Mouse (Mus musculus): ENCODE measurements around the gene Fam208b.
"Not testable (repeated sequence)": the region's sequence is repeated elsewhere in the genome, so short reads cannot be mapped to it uniquely, and the experiment has no call there.

Gene Fam208b

GRCm38 (mm10) chr13:3563953-3564352, 47.0 kb downstream of the Fam208b start:
- no peak for DNase-seq (ENCODE audit: low read depth, low spot score)

- DNase-seq (ENCODE audit: low read depth, low spot score): no peak
Observed at GRCm38 (mm10) chr13:3563130-3563529, 47.8 kb downstream of the Fam208b start.

GRCm38 (mm10) chr13:3547856-3548255, 63.1 kb downstream of the Fam208b start:
- no peak for DNase-seq (ENCODE audit: low read depth, low spot score)

GRCm38 (mm10) chr13:3547410-3547809, 63.5 kb downstream of the Fam208b start:
- no peak for DNase-seq (ENCODE audit: low read depth, low spot score)

- no peak for DNase-seq (ENCODE audit: low read depth, low spot score)
Observed at GRCm38 (mm10) chr13:3544925-3545324, 66.0 kb downstream of the Fam208b start.

- no peak for DNase-seq (ENCODE audit: low read depth, low spot score)
Observed at GRCm38 (mm10) chr13:3544077-3544874, 66.6 kb downstream of the Fam208b start.

GRCm38 (mm10) chr13:3541159-3541782, 69.6 kb downstream of the Fam208b start:
- no peak for DNase-seq (ENCODE audit: low read depth, low spot score)

- DNase-seq (ENCODE audit: low read depth, low spot score): no peak
Observed at GRCm38 (mm10) chr13:3540166-3540565, 70.7 kb downstream of the Fam208b start.

GRCm38 (mm10) chr13:3538969-3539562, 71.8 kb downstream of the Fam208b start:
- DNase-seq (ENCODE audit: low read depth, low spot score): no peak

GRCm38 (mm10) chr13:3538223-3538968, 72.5 kb downstream of the Fam208b start:
- peak; percentile 41 for DNase-seq (ENCODE audit: low read depth, low spot score)

- DNase-seq (ENCODE audit: low read depth, low spot score): peak; percentile 96
Observed at GRCm38 (mm10) chr13:3537594-3538222, 73.2 kb downstream of the Fam208b start, which contains the start of gene Gdi2. Gene Gdi2 (plus strand): TSS chr13:3538063.

- no peak for DNase-seq (ENCODE audit: low read depth, low spot score)
Observed at GRCm38 (mm10) chr13:3534146-3534545, 76.8 kb downstream of the Fam208b start.

GRCm38 (mm10) chr13:3532451-3532850, 78.5 kb downstream of the Fam208b start:
- no peak for DNase-seq (ENCODE audit: low read depth, low spot score)

- no peak for DNase-seq (ENCODE audit: low read depth, low spot score)
Observed at GRCm38 (mm10) chr13:3531692-3532320, 79.1 kb downstream of the Fam208b start.

- not testable (repeated sequence) for DNase-seq (ENCODE audit: low read depth, low spot score)
Observed at GRCm38 (mm10) chr13:3531176-3531575, 79.7 kb downstream of the Fam208b start.

- no peak for DNase-seq (ENCODE audit: low read depth, low spot score)
Observed at GRCm38 (mm10) chr13:3530451-3530850, 80.5 kb downstream of the Fam208b start.

- DNase-seq (ENCODE audit: low read depth, low spot score): no peak
Observed at GRCm38 (mm10) chr13:3526328-3526727, 84.6 kb downstream of the Fam208b start.

GRCm38 (mm10) chr13:3525611-3526051, 85.3 kb downstream of the Fam208b start:
- no peak for DNase-seq (ENCODE audit: low read depth, low spot score)

- DNase-seq (ENCODE audit: low read depth, low spot score): no peak
Observed at GRCm38 (mm10) chr13:3523946-3524345, 87.0 kb downstream of the Fam208b start.

GRCm38 (mm10) chr13:3523459-3523858, 87.4 kb downstream of the Fam208b start:
- DNase-seq (ENCODE audit: low read depth, low spot score): no peak

- not testable (repeated sequence) for DNase-seq (ENCODE audit: low read depth, low spot score)
Observed at GRCm38 (mm10) chr13:3519994-3520393, 90.9 kb downstream of the Fam208b start.

Measured in retina, postnatal 7 days (tissue).